Mouse (Mus musculus) midbrain, postnatal 0 days (tissue): Measurements from ENCODE around the gene Nrxn2. TPM values are rescaled to one million over a fixed set of nuclear protein-coding genes. Genes with fewer than 3 reads are reported as not detected.

Experiments used
- ATAC-seq: fragments of 200-750 bp; cut with Nextera tagmentation; 2 replicates; pipeline ENCODE4 v1.8.0; 2017; ENCODE audit warnings: moderate number of reproducible peaks, mild to moderate bottlenecking, moderate TSS enrichment, moderate library complexity; ENCODE audit not compliant: low FRiP score
- DNase-seq: peaks from one replicate; pipeline ENCODE4 v3.0.0-alpha.2; 2015; ENCODE audit warnings: low spot score
- H3K27ac ChIP-seq: fragments of 300-500 bp; sonication (generic); 2 replicates; pipeline ENCODE4 v1.5.1; 2014; ENCODE audit warnings: low read depth, mild to moderate bottlenecking, low read length, mixed read lengths
- H3K27me3 ChIP-seq: fragments of 300-500 bp; sonication (generic); 2 replicates; pipeline ENCODE4 v1.6.1; 2014; ENCODE audit warnings: low read length, control low read depth, mixed read lengths; ENCODE audit not compliant: insufficient read depth
- H3K36me3 ChIP-seq: fragments of 300-500 bp; sonication (generic); 2 replicates; pipeline ENCODE4 v1.6.1; 2014; ENCODE audit warnings: low read length, control low read depth, mixed read lengths; ENCODE audit not compliant: insufficient read depth
- H3K4me1 ChIP-seq: fragments of 300-500 bp; sonication (generic); 2 replicates; pipeline ENCODE4 v1.6.1; 2014; ENCODE audit warnings: mild to moderate bottlenecking, control low read depth, antibody characterized with exemption, low read length, mixed read lengths; ENCODE audit not compliant: insufficient read depth
- H3K4me2 ChIP-seq: fragments of 300-500 bp; sonication (generic); 2 replicates; pipeline ENCODE4 v1.6.1; 2014; ENCODE audit warnings: low read depth, mild to moderate bottlenecking, low read length, mixed read lengths; ENCODE audit not compliant: poor library complexity, severe bottlenecking
- H3K4me3 ChIP-seq: fragments of 300-500 bp; sonication (generic); 2 replicates; pipeline ENCODE4 v1.5.1; 2014; ENCODE audit warnings: low read depth, mild to moderate bottlenecking, low read length, moderate library complexity
- H3K9ac ChIP-seq: fragments of 300-500 bp; sonication (generic); replicated peaks from 2 replicates; pipeline ENCODE4 v1.6.1; 2014; ENCODE audit warnings: mild to moderate bottlenecking, low read length, moderate library complexity, mixed read lengths; ENCODE audit not compliant: poor library complexity, severe bottlenecking
- H3K9me3 ChIP-seq: fragments of 300-500 bp; sonication (generic); 2 replicates; pipeline ENCODE4 v1.6.1; 2016; ENCODE audit warnings: low read length, control low read depth
- CTCF ChIP-seq: IDR thresholded peaks from 2 replicates; pipeline ENCODE4 v1.5.1; 2016; ENCODE audit warnings: antibody characterized with exemption, mild to moderate bottlenecking
- WGBS: fragments of 180-500 bp; shearing (Covaris S2); extraction: QIAGEN DNeasy Blood & Tissue Kit; methylation state at CpG from one replicate; pipeline ENCODE4 v1.1.7; 2014; 5-methylcytosine and 5-hydroxymethylcytosine counted together
- polyA plus RNA-seq: library from polyadenylated mRNA; unstranded; fragments of >200 nt; fragmentation: Nextera tagmentation; extraction: Ambion mirVana; gene quantifications from 2 replicates; pipeline ENCODE4 v1.2.1, GENCODE M21; 2015
- total RNA-seq: library from RNA; depleted of rRNA; stranded (reverse); fragments of >200 nt; gene quantifications from 2 replicates; pipeline ENCODE4 v1.2.3, GENCODE M21; 2014

Gene Nrxn2
- total and polyA plus RNA-seq, 2 experiments from 2014 or later, result 75.7 to 382 TPM

DNA sequence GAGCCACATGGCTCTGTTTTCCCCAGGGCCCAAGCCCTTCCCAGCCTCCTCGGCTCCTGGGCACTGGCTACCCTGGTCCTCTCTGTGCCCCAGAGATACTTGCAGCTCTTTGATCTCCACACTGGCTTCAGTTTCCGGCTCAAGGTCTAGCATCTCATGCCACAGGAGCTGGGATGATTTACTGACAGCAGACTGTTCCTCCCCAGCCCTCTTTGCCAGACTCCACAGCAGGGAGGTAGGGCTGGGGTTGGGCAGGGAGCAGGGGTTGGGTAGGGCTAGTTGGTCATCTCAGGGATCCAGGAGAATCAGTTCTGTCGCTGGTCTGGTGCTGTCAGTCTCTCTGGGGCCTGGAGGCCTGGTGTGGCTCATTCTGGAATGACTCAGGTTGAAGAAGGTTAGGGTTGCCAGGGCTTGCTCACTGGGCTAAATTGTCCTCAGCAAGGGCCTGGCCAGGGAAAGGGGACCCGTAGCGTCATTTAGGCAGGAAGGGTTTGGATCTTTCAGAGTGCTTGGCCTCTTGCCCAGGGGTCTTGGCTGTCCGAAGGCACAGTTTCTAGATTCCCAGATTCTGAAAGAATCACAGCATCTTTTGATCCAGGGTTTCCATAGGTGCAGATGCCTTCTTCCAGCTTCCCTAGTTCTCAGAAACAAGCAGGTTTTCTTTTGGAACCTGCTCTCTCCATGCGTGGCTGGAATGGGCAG is 28.4 kb downstream of the Nrxn2 start:
- no peaks in the 10 kb centered on the region for H3K27me3 ChIP-seq
- 36% methylated on average over 7 of the region's 7 CpGs for WGBS
- peaks cover 5% of the 10 kb centered on the region; the same call in 1 of the 2 replicates for H3K36me3 ChIP-seq
- H3K9me3 ChIP-seq, result no peaks in the 10 kb centered on the region
- no peak for ATAC-seq
- TF ChIP-seq CTCF, result no peak
- H3K9ac ChIP-seq, result peak overlapping the region; percentile 46
- peak; percentile 65 for DNase-seq
- H3K4me3 ChIP-seq, result no peak overlapping the region
- H3K27ac ChIP-seq, result peak overlapping the region; percentile 85
- 0 out of 2 replicates have a peak overlapping the region, but pooled peaks have one; percentile 42 for H3K4me2 ChIP-seq
- H3K4me1 ChIP-seq, result peaks cover 43% of the 10 kb centered on the region

DNA sequence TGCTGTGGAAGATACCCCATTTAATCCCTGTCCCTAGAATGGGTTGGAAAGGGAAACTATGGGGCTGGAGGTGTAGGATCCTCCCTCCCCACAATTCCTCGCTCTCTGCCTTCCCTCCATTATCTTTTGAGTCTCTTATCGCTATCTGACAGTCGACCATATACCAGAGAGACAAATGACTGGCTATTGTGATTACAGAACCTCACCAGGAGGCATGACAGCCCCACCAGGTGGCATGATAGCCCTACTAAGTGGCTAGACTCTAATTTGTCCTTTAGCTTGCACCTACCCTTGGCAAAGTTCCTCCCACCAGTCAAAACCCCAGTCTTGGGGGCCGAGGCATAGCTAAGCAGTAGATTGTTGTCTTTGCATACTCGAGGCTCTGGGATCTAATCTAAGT is 30.2 kb downstream of the Nrxn2 start:
- TF ChIP-seq CTCF, result no peak
- 45% methylated on average over 5 of the region's 5 CpGs for WGBS

GRCm38 (mm10) chr19:6449841-6450240 is 31.3 kb downstream of the Nrxn2 start:
- no peaks in the 10 kb centered on the region for H3K9me3 ChIP-seq
- TF ChIP-seq CTCF, result no peak
- no peak overlapping the region for H3K4me2 ChIP-seq
- no peak overlapping the region; the same call in 1 of the 2 replicates for H3K27ac ChIP-seq
- peaks cover 5% of the 10 kb centered on the region; the same call in 1 of the 2 replicates for H3K36me3 ChIP-seq
- peaks cover 49% of the 10 kb centered on the region for H3K4me1 ChIP-seq
- 59% methylated on average over 7 of the region's 7 CpGs for WGBS
- no peak overlapping the region for H3K4me3 ChIP-seq
- H3K9ac ChIP-seq, result 0 out of 2 replicates have a peak overlapping the region, but pooled peaks have one; percentile 29
- ATAC-seq, result no peak
- no peaks in the 10 kb centered on the region for H3K27me3 ChIP-seq
- DNase-seq, result no peak

More for the DNA sequence above, 30.2 kb downstream of the Nrxn2 start:
- Histone ChIP-seq H3K36me3 (peaks cover 5% of the 10 kb centered on the region; the same call in 1 of the 2 replicates), H3K9me3 (no peaks in the 10 kb centered on the region), H3K4me2 (no peak overlapping the region), H3K4me3 (no peak overlapping the region), H3K27me3 (no peaks in the 10 kb centered on the region), H3K9ac (no peak overlapping the region), H3K4me1 (peaks cover 57% of the 10 kb centered on the region), H3K27ac (peak overlapping the region; percentile 49)
- no peak for DNase-seq
- ATAC-seq, result no peak

- H3K27me3 ChIP-seq, result no peaks in the 10 kb centered on the region
- no peak overlapping the region for H3K4me2 ChIP-seq
- DNase-seq (peak; percentile 94), ATAC-seq (peak; percentile 79)
- H3K9me3 ChIP-seq, result no peaks in the 10 kb centered on the region
- peak; percentile 85 for TF ChIP-seq CTCF
- no peak overlapping the region for H3K9ac ChIP-seq
- peaks cover 19% of the 10 kb centered on the region for H3K36me3 ChIP-seq
- peaks cover 27% of the 10 kb centered on the region for H3K4me1 ChIP-seq
- WGBS, result 18% methylated on average over 6 of the region's 6 CpGs
- H3K27ac ChIP-seq, result peak overlapping the region; percentile 83
- no peak overlapping the region for H3K4me3 ChIP-seq
Measured at GRCm38 (mm10) chr19:6452030-6452494, 33.5 kb downstream of the Nrxn2 start.

- H3K9ac ChIP-seq, result 0 out of 2 replicates have a peak overlapping the region, but pooled peaks have one; percentile 46
- peak overlapping the region; percentile 83 for H3K27ac ChIP-seq
- no peaks in the 10 kb centered on the region for H3K9me3 ChIP-seq
- DNase-seq (peak; percentile 77), ATAC-seq (peak; percentile 5; the same call in 1 of the 2 replicates)
- peak overlapping the region; percentile 18; the same call in 1 of the 2 replicates for H3K4me2 ChIP-seq
- H3K4me1 ChIP-seq, result peaks cover 23% of the 10 kb centered on the region
- TF ChIP-seq CTCF, result no peak
- WGBS, result 13% methylated on average over 9 of the region's 9 CpGs
- H3K36me3 ChIP-seq, result peaks cover 19% of the 10 kb centered on the region
- H3K4me3 ChIP-seq, result no peak overlapping the region
- no peaks in the 10 kb centered on the region for H3K27me3 ChIP-seq
Measured at GRCm38 (mm10) chr19:6452672-6453310, 34.3 kb downstream of the Nrxn2 start.
